Mouse (Mus musculus) hindbrain, postnatal 0 days (tissue): ENCODE measurements around the gene Selenos. TPM values are rescaled to one million over a fixed set of nuclear protein-coding genes. Genes with fewer than 3 reads are reported as not detected.

Experiments
- ATAC-seq: fragments of 200-750 bp; cut with Nextera tagmentation; 2 replicates; pipeline ENCODE4 v1.8.0; 2017; ENCODE audit warnings: mild to moderate bottlenecking, moderate TSS enrichment, moderate library complexity
- DNase-seq: peaks from one replicate; pipeline ENCODE4 v3.0.0-alpha.2; 2015; ENCODE audit warnings: low spot score
- H3K27ac ChIP-seq: fragments of 300-500 bp; sonication (generic); 2 replicates; pipeline ENCODE4 v1.5.1; 2014; ENCODE audit warnings: mild to moderate bottlenecking
- H3K27me3 ChIP-seq: fragments of 300-500 bp; sonication (generic); 2 replicates; pipeline ENCODE4 v1.6.1; 2014; ENCODE audit warnings: low read length, mixed read lengths; ENCODE audit not compliant: insufficient read depth
- H3K36me3 ChIP-seq: fragments of 300-500 bp; sonication (generic); 2 replicates; pipeline ENCODE4 v1.6.1; 2014; ENCODE audit warnings: low read length, mixed read lengths; ENCODE audit not compliant: insufficient read depth
- H3K4me1 ChIP-seq: fragments of 300-500 bp; sonication (generic); 2 replicates; pipeline ENCODE4 v1.6.1; 2014; ENCODE audit warnings: antibody characterized with exemption, low read length, mixed read lengths; ENCODE audit not compliant: insufficient read depth
- H3K4me2 ChIP-seq: fragments of 300-500 bp; sonication (generic); 2 replicates; pipeline ENCODE4 v1.6.1; 2014; ENCODE audit warnings: low read depth, mild to moderate bottlenecking, low read length, moderate library complexity, mixed read lengths
- H3K4me3 ChIP-seq: fragments of 300-500 bp; sonication (generic); 2 replicates; pipeline ENCODE4 v1.5.1; 2014; ENCODE audit warnings: low read length
- H3K9ac ChIP-seq: fragments of 300-500 bp; sonication (generic); replicated peaks from 2 replicates; pipeline ENCODE4 v1.6.1; 2014; ENCODE audit warnings: mild to moderate bottlenecking, low read length, moderate library complexity, mixed read lengths
- H3K9me3 ChIP-seq: fragments of 300-500 bp; sonication (generic); 2 replicates; pipeline ENCODE4 v1.6.1; 2016; ENCODE audit warnings: low read length, mixed read lengths
- CTCF ChIP-seq: IDR thresholded peaks from 2 replicates; pipeline ENCODE4 v1.5.1; 2016; ENCODE audit warnings: antibody characterized with exemption, control low read depth, low read depth
- WGBS: fragments of 180-500 bp; shearing (Covaris S2); extraction: QIAGEN DNeasy Blood & Tissue Kit; methylation state at CpG from one replicate; pipeline ENCODE4 v1.1.7; 2014; 5-methylcytosine and 5-hydroxymethylcytosine counted together
- polyA plus RNA-seq: library from polyadenylated mRNA; unstranded; fragments of >200 nt; fragmentation: Nextera tagmentation; extraction: Ambion mirVana; gene quantifications from 2 replicates; pipeline ENCODE4 v1.2.1, GENCODE M21; 2015
- total RNA-seq: library from RNA; depleted of rRNA; stranded (reverse); fragments of >200 nt; gene quantifications from 2 replicates; pipeline ENCODE4 v1.2.3, GENCODE M21; 2014; rRNA removed

Gene Selenos
- total RNA-seq, result 30.4 and 32.4 TPM in 2 replicates
- 115 and 131 TPM in 2 replicates for polyA plus RNA-seq

DNA sequence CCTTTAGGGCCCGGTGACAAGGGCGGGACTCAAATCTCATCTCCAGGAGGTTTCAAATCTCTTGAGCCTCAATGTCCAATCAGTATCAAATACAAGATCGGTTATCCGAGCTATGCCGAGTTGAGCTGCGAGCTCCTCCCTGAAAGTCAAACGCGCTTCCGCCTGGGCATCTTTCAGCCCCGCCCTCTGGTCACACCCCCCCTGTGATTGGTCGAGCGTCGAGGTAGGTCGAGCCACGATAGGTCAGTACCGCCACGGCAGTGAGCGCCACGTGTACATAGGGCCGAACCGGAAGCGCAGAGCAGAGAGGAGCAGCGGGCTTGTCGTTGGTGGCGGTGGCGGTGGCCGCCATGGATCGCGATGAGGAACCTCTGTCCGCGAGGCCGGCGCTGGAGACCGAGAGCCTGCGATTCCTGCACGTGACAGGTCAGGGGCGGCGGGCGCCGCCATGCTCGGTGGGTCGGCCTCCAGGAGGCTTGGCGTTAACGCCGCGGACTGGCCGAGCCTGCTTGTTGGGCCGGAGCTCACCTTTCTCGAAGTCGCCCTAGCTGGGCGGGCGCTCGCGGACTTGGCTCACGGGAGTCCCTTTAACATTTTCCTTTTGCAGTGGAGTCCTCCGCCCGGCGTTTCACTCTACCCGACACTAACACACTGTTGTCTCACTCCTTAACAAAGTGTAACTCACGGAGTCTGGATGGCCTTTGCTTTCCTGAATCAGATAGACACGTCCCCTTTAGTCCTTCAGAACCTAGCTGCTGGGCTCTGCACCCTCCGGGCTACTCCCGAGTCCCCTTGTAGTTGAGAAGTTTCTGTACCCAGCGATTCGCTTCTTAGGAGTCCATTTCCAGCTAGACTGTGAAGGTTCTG lies at the start of gene Selenos:
TSS of gene Selenos (plus strand) at position 286 of the 867 bp plus-strand sequence.
- WGBS, result under 1% methylated on average over 61 of the region's 65 CpGs
- H3K9me3 ChIP-seq, result no peaks in the 10 kb centered on the region
- H3K4me2 ChIP-seq, result peak within 1 kb of the TSS; percentile 89
- H3K36me3 ChIP-seq, result peaks cover 36% of the 10 kb centered on the region
- H3K4me3 ChIP-seq, result peak within 1 kb of the TSS; percentile 59
- H3K27me3 ChIP-seq, result no peaks in the 10 kb centered on the region
- H3K27ac ChIP-seq, result peak within 1 kb of the TSS; percentile 88
- DNase-seq (peak; percentile 98), ATAC-seq (peak; percentile 100)
- no peak for TF ChIP-seq CTCF
- H3K9ac ChIP-seq, result peak within 1 kb of the TSS; percentile 58
- H3K4me1 ChIP-seq, result no peaks in the 10 kb centered on the region; the same call in 1 of the 2 replicates

DNA sequence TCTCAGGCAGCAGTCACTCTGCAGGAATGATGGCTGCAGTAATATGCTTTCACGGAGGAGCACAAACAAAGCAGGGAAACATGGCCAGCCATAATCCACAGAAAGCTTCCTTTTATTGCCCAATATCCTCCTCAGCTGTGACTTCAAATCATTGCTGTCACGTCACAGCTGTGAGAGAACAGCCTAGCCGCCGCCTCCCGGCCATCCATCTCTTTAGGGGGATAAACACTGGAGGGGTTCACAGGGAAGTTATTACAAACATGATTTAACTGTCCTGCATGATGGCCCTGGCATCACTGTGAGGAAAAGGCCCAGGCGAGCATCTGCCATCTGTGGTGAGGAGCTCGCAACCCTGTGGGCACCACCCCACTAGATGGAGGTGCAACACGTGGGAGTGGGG lies 42.6 kb upstream of the Selenos start:
- H3K4me3 ChIP-seq, result no peak overlapping the region
- H3K9ac ChIP-seq, result no peak overlapping the region
- 63% methylated on average over 8 of the region's 8 CpGs for WGBS
- H3K27ac ChIP-seq, result no peak overlapping the region
- H3K4me1 ChIP-seq, result peaks cover 9% of the 10 kb centered on the region; the same call in 1 of the 2 replicates
- no peak overlapping the region for H3K4me2 ChIP-seq
- no peaks in the 10 kb centered on the region for H3K9me3 ChIP-seq
- DNase-seq, result no peak
- ATAC-seq, result no peak
- TF ChIP-seq CTCF, result no peak
- no peaks in the 10 kb centered on the region for H3K27me3 ChIP-seq
- no peaks in the 10 kb centered on the region for H3K36me3 ChIP-seq

DNA sequence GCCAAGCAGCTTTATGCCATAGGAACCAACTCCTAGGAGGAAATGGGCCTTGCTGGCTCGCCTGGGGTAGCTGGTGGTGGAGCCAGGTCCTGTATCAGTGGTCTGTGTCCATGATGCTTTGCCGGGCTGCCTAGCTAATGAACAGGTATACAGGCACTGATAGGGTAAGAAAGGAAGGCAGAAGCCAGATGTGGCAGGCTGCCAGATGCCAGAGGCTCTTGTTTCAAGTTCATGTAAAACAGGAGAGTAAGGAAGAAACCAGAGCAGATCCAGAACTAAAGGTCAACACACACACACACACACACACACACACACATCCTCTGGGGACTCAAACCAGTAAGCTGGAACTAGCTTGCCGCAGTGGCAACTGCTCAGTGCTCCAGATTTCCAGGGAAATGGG lies 41.2 kb upstream of the Selenos start:
- H3K27me3 ChIP-seq, result no peaks in the 10 kb centered on the region
- 64% methylated on average over 3 of the region's 3 CpGs for WGBS
- H3K9ac ChIP-seq, result no peak overlapping the region
- no peak for ATAC-seq
- TF ChIP-seq CTCF, result no peak
- no peak overlapping the region for H3K4me3 ChIP-seq
- DNase-seq, result no peak
- H3K4me1 ChIP-seq, result peaks cover 9% of the 10 kb centered on the region; the same call in 1 of the 2 replicates
- no peak overlapping the region for H3K27ac ChIP-seq
- no peaks in the 10 kb centered on the region for H3K36me3 ChIP-seq
- no peaks in the 10 kb centered on the region for H3K9me3 ChIP-seq
- no peak overlapping the region for H3K4me2 ChIP-seq

DNA sequence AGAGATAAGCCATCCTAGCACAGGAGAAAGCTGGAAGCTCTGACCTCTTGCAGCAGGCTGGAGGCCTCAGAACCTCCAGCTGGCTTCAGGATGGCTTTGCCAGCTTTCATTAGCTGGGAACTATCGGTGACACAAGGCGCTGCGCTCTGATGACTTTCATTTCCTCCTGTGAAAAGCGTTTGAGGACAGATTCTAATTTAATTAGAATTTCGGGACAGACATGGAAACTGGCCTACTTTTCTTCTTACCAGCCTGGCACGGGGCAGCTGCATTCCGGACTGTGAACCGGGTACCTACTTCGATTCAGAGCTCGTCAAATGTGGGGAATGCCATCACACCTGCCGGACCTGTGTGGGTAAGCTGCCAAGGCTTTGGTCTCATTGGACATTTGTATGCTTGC lies 40.7 kb upstream of the Selenos start:
- Histone ChIP-seq H3K27me3 (no peaks in the 10 kb centered on the region), H3K4me1 (peaks cover 9% of the 10 kb centered on the region; the same call in 1 of the 2 replicates), H3K9me3 (no peaks in the 10 kb centered on the region), H3K4me2 (no peak overlapping the region), H3K36me3 (no peaks in the 10 kb centered on the region), H3K9ac (no peak overlapping the region), H3K4me3 (no peak overlapping the region), H3K27ac (no peak overlapping the region)
- WGBS, result 53% methylated on average over 11 of the region's 11 CpGs
- TF ChIP-seq CTCF, result no peak
- ATAC-seq (no peak), DNase-seq (peak; percentile 64)

DNA sequence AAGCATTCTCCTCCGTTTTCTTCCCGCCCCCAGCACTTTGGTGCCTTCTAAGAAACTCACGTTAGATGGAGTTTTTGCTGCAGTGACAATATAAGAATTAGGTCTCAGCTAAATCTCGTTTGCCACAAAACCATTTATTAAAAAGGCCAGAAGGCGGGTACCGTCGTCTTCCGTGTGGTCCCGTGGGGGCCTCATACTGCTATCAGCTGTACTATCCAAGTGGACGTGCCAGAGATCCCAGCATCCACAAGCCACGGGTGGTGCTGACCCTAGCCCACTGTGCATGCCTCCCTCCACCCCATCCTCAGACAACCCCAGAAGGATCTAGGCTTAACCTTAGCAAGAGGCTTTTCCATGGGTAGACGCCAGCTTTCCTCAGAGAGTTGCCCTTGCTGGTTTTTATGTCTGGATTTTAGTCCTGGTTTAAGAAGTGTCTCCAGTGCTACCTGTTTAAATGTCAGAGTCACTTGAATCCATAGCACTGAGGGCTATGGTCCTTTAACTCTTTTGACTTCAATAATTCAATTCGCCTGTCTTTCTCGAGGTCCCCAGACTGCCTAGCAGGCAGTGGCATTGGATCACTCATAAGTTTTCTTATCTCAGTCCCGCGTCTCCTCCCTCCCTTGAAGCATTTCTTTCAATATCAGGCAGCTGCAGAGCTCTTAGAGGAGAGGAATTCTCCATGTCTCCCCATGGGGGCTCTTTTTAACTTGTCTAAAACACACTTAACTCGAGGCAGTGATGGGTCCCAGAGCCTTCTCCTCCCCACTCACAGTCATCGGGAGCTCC lies 39.2 kb upstream of the Selenos start:
- Histone ChIP-seq H3K36me3 (no peaks in the 10 kb centered on the region), H3K9me3 (no peaks in the 10 kb centered on the region), H3K4me3 (no peak overlapping the region), H3K27me3 (no peaks in the 10 kb centered on the region), H3K4me2 (no peak overlapping the region), H3K27ac (no peak overlapping the region), H3K9ac (no peak overlapping the region), H3K4me1 (peaks cover 17% of the 10 kb centered on the region)
- no peak for ATAC-seq
- no peak for TF ChIP-seq CTCF
- no peak for DNase-seq
- 71% methylated on average over 18 of the region's 18 CpGs for WGBS

GRCm38 (mm10) chr7:66043552-66044459 lies 35.6 kb upstream of the Selenos start, which contains the start of gene Gm45213:
Gm45213 (plus strand) TSS chr7:66043602.
- Histone ChIP-seq H3K9me3 (no peaks in the 10 kb centered on the region), H3K4me3 (no peak within 1 kb of the TSS), H3K36me3 (no peaks in the 10 kb centered on the region), H3K27ac (no peak within 1 kb of the TSS), H3K4me2 (no peak within 1 kb of the TSS), H3K27me3 (no peaks in the 10 kb centered on the region), H3K4me1 (peaks cover 18% of the 10 kb centered on the region), H3K9ac (no peak within 1 kb of the TSS)
- ATAC-seq (peak; percentile 57), DNase-seq (peak; percentile 66)
- no peak for TF ChIP-seq CTCF
- 52% methylated on average over 10 of the region's 10 CpGs for WGBS
